Mouse (Mus musculus) CH12.LX (cell line): ENCODE measurements around the gene Adgrg6.

Experiments
- CHD1 ChIP-seq: IDR thresholded peaks from 2 replicates; pipeline ENCODE4 v1.6.1; 2012; ENCODE audit warnings: low read depth, low read length, improper control_type of control experiment, inconsistent platforms
- CTCF ChIP-seq, 2 experiments: IDR thresholded peaks in 1 of 2; conservative IDR thresholded peaks in 1 of 2; 2 replicates each; pipeline ENCODE4 v1.5.1; 2011 to 2012; ENCODE audit warnings: low read depth in 2 of 2, low read length in 2 of 2, improper control_type of control experiment in 1 of 2, inconsistent platforms in 1 of 2, mild to moderate bottlenecking in 1 of 2, moderate library complexity in 1 of 2
- E2F4 ChIP-seq: IDR thresholded peaks from 2 replicates; pipeline ENCODE4 v1.6.1; 2011; ENCODE audit warnings: low read depth, low read length, improper control_type of control experiment; ENCODE audit not compliant: insufficient replicate concordance
- POLR2A ChIP-seq: IDR thresholded peaks from 2 replicates; pipeline ENCODE4 v1.6.1; 2011; ENCODE audit warnings: low read depth, mild to moderate bottlenecking, improper control_type of control experiment, low read length
- ZC3H11A ChIP-seq: IDR thresholded peaks from 2 replicates; pipeline ENCODE4 v1.6.1; 2012; ENCODE audit warnings: low read depth, mild to moderate bottlenecking, inconsistent platforms, low read length, improper control_type of control experiment
- ZMIZ1 ChIP-seq: IDR thresholded peaks from 2 replicates; pipeline ENCODE4 v1.6.1; 2012; ENCODE audit warnings: low read depth, mild to moderate bottlenecking, inconsistent platforms, low read length, improper control_type of control experiment

GRCm38 (mm10) chr10:14537102-14537501, 8.4 kb downstream of the Adgrg6 start:
- TF ChIP-seq POLR2A, result no peak
- TF ChIP-seq CTCF (conservative IDR thresholded peaks at IDR 0.05 in 1 of 2, IDR thresholded peaks at IDR 0.05 in 1 of 2; ENCODE audit: low read depth in 2 of 2, low read length in 2 of 2), result no peak
- no peak for TF ChIP-seq ZC3H11A
- no peak for TF ChIP-seq CHD1
- no peak for TF ChIP-seq ZMIZ1
- no peak for TF ChIP-seq E2F4
